Mouse (Mus musculus) testis, postnatal 14 days (tissue): ENCODE results near the gene Fn1.

Source experiments
- DNase-seq: peaks from one replicate; pipeline ENCODE4 v3.0.0; 2021; ENCODE audit warnings: low spot score

The Fn1 gene

GRCm38 (mm10) chr1:71605751-71606150 is 47.2 kb downstream of the Fn1 start:
- no peak for DNase-seq

GRCm38 (mm10) chr1:71595365-71595764 is 57.6 kb downstream of the Fn1 start:
- no peak for DNase-seq

GRCm38 (mm10) chr1:71594268-71594667 is 58.7 kb downstream of the Fn1 start:
- no peak for DNase-seq

GRCm38 (mm10) chr1:71593184-71593583 is 59.8 kb downstream of the Fn1 start:
- no peak for DNase-seq

GRCm38 (mm10) chr1:71590038-71590437 is 63.0 kb downstream of the Fn1 start:
- no peak for DNase-seq

- no peak for DNase-seq
Measured at GRCm38 (mm10) chr1:71586658-71587057, 66.3 kb downstream of the Fn1 start.

- no peak for DNase-seq
Measured at GRCm38 (mm10) chr1:71583900-71584299, 69.1 kb downstream of the Fn1 start.

GRCm38 (mm10) chr1:71583302-71583701 is 69.7 kb downstream of the Fn1 start:
- no peak for DNase-seq

- no peak for DNase-seq
Measured at GRCm38 (mm10) chr1:71580408-71580807, 72.6 kb downstream of the Fn1 start.

GRCm38 (mm10) chr1:71579526-71579925 is 73.5 kb downstream of the Fn1 start:
- DNase-seq: peak; percentile 14

GRCm38 (mm10) chr1:71576837-71577236 is 76.2 kb downstream of the Fn1 start:
- no peak for DNase-seq

- DNase-seq: no peak
Measured at GRCm38 (mm10) chr1:71575987-71576386, 77.0 kb downstream of the Fn1 start.

GRCm38 (mm10) chr1:71570116-71570515 is 82.9 kb downstream of the Fn1 start:
- DNase-seq: no peak

- no peak for DNase-seq
Measured at GRCm38 (mm10) chr1:71567884-71568605, 85.0 kb downstream of the Fn1 start.

GRCm38 (mm10) chr1:71564291-71564690 is 88.7 kb downstream of the Fn1 start:
- DNase-seq: peak; percentile 53

GRCm38 (mm10) chr1:71560626-71561025 is 92.4 kb downstream of the Fn1 start:
- no peak for DNase-seq

GRCm38 (mm10) chr1:71556688-71557612 is 96.0 kb downstream of the Fn1 start, which contains the start of gene Atic:
Gene Atic, plus strand, starts transcription at chr1:71557150.
- peak; percentile 91 for DNase-seq

GRCm38 (mm10) chr1:71550626-71551195 is 102.3 kb downstream of the Fn1 start:
- no peak for DNase-seq

GRCm38 (mm10) chr1:71540437-71540836 is 112.6 kb downstream of the Fn1 start:
- no peak for DNase-seq

GRCm38 (mm10) chr1:71539641-71540040 is 113.4 kb downstream of the Fn1 start:
- DNase-seq: no peak
